Mouse (Mus musculus) liver, adult (tissue): Measurements from ENCODE around the gene Fancf.

Source experiments
- GATA4 ChIP-seq: IDR thresholded peaks from 2 replicates; pipeline ENCODE4 v1.6.1; 2014; ENCODE audit warnings: mild to moderate bottlenecking, low read length; ENCODE audit not compliant: insufficient replicate concordance

Gene Fancf

DNA sequence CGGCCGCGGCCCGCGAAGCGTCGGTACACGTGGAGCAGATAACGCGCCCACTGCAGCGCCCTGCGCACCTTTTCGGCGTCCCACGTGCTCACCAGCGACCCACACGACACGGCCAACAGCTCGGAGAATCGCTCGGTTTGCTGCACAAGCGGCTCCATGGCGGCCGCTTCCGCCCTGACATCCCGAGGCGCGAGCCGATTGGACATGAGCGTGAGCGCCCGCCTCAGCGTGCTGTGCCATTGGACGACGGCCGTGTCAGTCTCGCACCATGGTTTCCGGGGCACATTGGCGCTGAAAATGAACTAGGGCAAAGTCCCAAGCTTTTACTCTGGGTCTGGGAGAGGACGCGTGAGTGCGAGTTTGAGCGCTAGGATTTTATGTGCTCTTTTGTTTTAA, at the start of gene Fancf:
Gene Fancf, minus strand, starts transcription at position 171 of the 396 bp plus-strand sequence.
- TF ChIP-seq GATA4 = no peak

DNA sequence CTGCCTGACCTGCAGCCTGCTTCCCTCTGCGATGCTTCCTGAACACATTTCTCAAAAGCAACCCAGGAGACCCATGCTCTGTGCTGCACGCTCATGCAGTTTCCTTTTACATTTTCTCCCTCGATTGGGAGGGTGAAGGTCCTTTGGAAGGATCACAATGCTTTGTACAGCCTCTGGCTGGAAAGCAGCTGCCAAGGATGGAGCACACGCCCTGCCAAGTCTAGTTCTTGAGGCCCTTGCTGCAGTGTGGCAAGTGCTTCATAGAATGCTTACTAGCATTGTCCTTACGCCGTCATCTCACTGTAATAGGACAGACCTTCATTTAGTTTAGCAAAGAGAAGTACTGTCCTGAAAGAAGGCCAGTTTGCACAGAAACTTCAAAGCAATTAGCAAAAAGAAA, 37.0 kb upstream of the Fancf start:
- TF ChIP-seq GATA4 = no peak

- TF ChIP-seq GATA4 = no peak
Observed at GRCm38 (mm10) chr7:51894939-51895338, 32.9 kb upstream of the Fancf start.

DNA sequence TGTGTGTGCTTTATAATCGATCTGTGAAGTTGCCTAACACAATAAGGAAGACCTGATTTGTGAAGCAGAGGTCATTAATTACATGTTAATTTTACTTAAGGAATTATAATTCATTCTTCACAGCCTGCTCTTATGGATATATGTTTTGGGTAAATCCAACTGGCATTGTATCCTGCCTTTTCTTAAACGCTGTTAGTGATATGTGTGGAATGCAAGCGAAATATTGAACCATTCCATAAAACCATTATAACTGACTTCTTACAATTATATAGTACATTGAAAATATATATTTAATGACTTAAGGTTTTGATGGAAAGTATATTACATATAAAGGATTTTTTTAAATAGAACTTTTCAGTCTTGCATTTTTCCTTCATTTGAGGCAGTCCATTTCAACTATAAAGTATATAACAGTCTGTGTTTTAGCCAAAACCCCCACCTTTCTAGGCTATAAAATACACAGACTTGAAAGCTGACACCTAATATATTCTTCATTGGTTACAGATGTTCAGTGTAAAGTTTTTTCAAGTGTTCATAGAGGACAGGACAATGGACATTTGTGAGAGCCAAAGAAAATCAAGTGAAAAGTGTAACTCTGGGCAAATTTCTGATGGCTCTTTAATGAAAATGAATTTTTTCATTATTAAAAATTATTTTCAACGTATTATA, 32.2 kb upstream of the Fancf start:
- TF ChIP-seq GATA4 = no peak

DNA sequence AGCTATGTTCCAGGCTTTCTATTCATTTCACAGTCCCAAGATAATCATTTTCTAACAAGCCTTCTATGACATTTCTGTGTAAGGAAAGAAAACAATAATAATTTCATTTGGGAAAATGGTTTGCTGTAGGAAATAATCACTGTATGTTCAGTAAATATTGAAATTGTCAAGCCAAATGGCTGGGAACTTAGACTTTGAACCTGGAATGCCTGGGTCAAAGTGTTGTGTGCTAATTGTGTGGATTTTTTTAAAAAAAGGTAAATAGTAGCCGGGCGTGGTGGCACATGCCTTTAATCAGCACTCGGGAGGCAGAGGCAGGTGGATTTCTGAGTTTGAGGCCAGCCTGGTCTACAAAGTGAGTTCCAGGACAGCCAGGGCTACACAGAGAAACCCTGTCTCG, 30.9 kb upstream of the Fancf start:
- TF ChIP-seq GATA4 = no peak

DNA sequence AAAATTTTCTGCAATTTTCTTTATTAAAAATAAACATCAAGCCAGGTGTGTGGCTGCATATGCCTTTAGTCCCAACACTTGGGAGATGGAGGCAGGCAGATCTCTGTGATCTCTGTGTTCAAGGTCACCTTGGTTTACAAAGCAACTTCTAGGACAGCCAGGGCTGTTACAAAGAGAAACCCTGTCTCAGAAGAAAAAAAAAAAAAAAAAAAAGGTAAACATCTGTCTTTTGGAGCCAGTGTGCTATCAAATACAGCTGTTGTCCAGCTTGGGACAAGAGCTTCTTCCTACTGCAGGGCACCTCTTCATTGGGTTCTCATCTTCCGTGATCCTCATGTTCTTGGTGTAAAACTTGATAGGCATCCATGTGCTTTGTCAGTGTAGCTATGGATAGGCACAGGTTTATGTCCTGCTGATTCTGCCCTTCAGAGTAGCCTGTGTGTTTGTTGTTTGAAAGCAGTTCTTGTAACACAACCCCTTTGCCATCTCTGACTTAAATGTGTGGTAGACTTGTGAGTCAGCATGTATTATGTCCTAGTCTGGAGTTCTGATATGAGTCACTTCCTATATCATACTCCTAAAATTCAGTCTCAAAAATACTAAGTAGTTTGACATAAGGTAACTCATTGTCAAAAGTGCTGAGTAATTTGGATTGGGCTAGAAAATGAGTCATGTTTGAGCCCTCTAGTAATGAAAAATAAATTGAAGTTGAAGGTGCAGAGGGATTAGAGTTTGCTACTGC, 30.3 kb upstream of the Fancf start:
- no peak for TF ChIP-seq GATA4

- TF ChIP-seq GATA4 = 0 out of 2 replicates have a peak, but pooled peaks have one; percentile 37
Observed at GRCm38 (mm10) chr7:51889601-51890000, 27.5 kb upstream of the Fancf start.

DNA sequence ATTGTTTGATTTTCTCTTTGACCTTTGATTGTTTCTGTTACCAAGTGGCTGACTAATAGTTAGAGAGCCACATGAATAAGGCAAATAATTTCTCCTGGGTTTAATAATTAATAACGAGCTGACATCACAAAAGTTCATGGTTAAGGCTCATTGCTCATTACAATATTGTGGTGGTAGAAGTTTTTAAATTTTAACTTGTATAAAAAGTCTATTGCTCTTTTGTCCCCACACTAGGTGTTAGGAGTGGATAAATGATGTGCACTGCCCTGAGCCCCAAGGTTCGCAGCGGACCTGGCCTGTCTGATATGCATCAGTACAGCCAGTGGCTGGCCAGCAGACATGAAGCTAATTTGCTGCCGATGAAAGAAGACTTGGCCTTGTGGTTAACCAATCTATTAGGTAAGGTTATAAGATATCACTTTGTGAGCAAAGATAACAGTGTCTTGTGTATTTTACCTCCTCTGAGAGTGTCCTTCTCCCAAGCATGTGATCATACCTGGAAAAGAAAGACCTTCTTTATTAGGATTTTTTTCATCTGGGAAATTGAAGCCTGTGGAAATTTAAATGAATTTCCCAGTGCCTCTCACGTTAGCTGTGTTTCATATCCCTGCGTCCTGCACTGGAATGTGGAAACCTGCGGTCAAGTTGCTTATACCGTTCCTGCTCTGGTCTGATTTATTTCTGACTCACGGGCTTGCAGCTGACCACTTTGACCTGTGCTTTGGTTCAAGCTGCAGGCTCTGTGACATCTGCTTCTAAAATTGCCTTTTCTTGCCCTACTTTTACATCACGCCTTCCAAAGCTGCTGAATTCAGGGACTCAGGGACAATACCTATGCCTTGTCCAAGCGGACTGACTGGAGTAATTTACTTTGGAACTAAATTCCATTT, 25.9 kb upstream of the Fancf start:
- peak; percentile 86; the same call in 1 of the 2 replicates for TF ChIP-seq GATA4

GRCm38 (mm10) chr7:51885345-51885744, 23.3 kb upstream of the Fancf start:
- no peak for TF ChIP-seq GATA4

DNA sequence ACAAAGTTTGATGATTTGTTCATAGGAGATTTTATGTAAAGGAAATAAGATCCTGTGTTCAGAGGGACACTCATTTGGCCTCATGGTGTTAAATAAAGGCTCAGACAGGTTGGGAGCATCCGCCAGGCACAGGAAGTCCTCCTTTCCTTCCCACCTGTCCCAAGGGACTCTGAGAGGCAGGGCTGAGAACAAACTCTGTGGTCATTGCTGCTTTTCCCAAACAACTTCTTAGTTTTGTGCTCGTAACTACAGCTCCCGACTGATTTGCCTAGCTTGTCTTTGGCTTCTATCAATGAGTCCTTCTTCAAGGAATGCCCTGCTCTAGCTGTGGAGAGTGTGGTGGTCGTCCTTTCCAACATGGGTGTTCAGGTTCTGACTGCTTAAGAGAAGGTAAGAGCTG, 18.1 kb upstream of the Fancf start:
- no peak for TF ChIP-seq GATA4

- no peak for TF ChIP-seq GATA4
Observed at GRCm38 (mm10) chr7:51879136-51879723, 17.2 kb upstream of the Fancf start.

DNA sequence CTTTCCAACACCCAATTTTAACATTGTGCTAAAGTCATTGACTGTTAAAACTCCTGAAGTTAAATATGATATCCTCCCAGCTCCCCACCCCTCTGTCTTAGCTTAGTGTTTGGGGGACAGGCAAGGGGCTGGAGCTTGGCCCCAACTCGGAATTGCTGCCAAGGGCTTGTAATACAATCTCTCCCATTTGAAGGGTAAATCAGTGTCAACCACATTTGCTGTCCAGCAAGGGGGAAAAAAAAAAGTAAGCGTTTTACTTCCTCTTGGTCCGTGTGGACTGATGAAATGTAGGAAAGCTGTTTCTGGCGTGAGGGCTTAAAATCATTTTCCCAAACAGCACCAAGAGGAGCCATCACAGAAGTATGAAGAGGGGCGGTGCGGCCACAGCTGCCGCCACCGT, 16.7 kb upstream of the Fancf start:
- no peak for TF ChIP-seq GATA4

DNA sequence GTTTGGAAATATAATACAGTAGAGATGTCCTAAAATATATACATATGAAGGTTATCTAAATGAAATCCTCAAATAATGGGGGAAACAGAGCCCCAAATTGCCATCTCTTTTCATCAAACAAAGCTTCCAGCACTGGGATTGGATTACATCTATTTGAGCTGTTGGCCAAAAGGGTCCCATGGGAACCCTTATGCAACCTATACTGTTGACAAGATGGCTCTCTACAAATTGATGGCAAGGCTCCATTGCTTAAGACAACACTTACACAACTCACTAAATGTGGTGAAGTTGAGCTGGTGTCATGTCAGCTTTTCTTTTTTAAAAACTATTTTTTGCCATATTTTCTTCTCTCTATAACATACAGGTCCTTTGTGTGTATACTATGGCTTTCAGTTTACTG, 14.2 kb upstream of the Fancf start:
- no peak for TF ChIP-seq GATA4

- TF ChIP-seq GATA4 = no peak
Observed at GRCm38 (mm10) chr7:51872597-51872996, 10.5 kb upstream of the Fancf start.

DNA sequence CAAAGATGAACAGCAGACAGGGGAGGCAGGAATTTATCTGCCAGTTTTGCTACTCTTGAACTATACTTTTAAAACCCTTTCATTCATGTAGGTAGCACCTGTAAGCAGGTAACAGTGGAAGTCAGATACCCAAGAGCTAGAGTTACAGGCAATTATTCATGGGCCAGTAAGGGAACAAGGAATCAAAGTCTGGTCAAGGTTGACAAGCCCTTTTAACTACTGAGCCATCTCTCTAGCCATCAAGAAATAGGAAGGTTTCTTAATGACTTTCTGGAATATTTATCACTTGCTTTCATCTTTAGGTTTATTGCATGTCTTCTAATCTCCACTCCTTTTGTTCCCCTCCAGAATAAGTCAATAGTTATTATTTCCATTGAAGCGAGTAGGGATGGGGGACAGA, 10.0 kb upstream of the Fancf start:
- no peak for TF ChIP-seq GATA4
